Mouse (Mus musculus): Measurements from ENCODE around the gene Sdc3.

GRCm38 (mm10) chr4:130752591-130752990 is 39.7 kb upstream of the Sdc3 start:
- TF ChIP-seq CTCF (IDR thresholded peaks at IDR 0.05; ENCODE audit: control insufficient read depth, insufficient read depth, insufficient replicate concordance, low read depth, low read length) (no peak), POLR2A (IDR thresholded peaks at IDR 0.05; ENCODE audit: control insufficient read depth, low read depth, low read length) (no peak)

Data from testis, adult 2 months (tissue).